Mouse (Mus musculus) kidney, adult 2 months (tissue): Measurements from ENCODE around the gene Ppp4r3a. TPM values are rescaled to one million over a fixed set of nuclear protein-coding genes. Genes with fewer than 3 reads are reported as not detected.
"Not testable (repeated sequence)": the region's sequence is repeated elsewhere in the genome, so short reads cannot be mapped to it uniquely, and the experiment has no call there.

Source experiments
- DNase-seq: peaks from one replicate; pipeline ENCODE4 v3.0.0; 2021
- H3K27ac ChIP-seq: fragments of 200-500 bp; 2 replicates; pipeline ENCODE4 v1.5.1; 2012; ENCODE audit warnings: low read depth, low read length, control low read depth, inconsistent platforms; ENCODE audit not compliant: insufficient read depth
- H3K27me3 ChIP-seq: fragments of 200-500 bp; replicated peaks from 2 replicates; pipeline ENCODE4 v1.6.1; 2012; ENCODE audit warnings: mild to moderate bottlenecking, moderate library complexity, low read length, inconsistent platforms; ENCODE audit not compliant: control insufficient read depth, insufficient read depth
- H3K36me3 ChIP-seq: fragments of 200-500 bp; 2 replicates; pipeline ENCODE4 v1.6.1; 2012; ENCODE audit warnings: mild to moderate bottlenecking, moderate library complexity, low read length, inconsistent platforms; ENCODE audit not compliant: control insufficient read depth, insufficient read depth
- H3K4me1 ChIP-seq: fragments of 200-500 bp; 2 replicates; pipeline ENCODE4 v1.6.1; 2011; ENCODE audit warnings: low read length; ENCODE audit not compliant: control insufficient read depth, insufficient read depth
- H3K4me3 ChIP-seq: fragments of 200-500 bp; 2 replicates; pipeline ENCODE4 v1.5.1; 2011; ENCODE audit warnings: mild to moderate bottlenecking, low read depth, low read length, control low read depth; ENCODE audit not compliant: insufficient read depth
- CTCF ChIP-seq: fragments of 200-500 bp; conservative IDR thresholded peaks from 2 replicates; pipeline ENCODE4 v1.5.1; 2011; ENCODE audit warnings: low read depth, mild to moderate bottlenecking, control low read depth, low read length, moderate library complexity, mixed read lengths; ENCODE audit not compliant: insufficient read depth, insufficient read length
- POLR2A ChIP-seq: fragments of 200-500 bp; IDR thresholded peaks from one replicate; pipeline ENCODE4 v1.6.1; 2011; ENCODE audit warnings: low read depth, low read length, control low read depth
- WGBS: fragments of 180-500 bp; shearing (Covaris S2); methylation state at CpG from one replicate; pipeline ENCODE4 v1.1.7; 2018; 5-methylcytosine and 5-hydroxymethylcytosine counted together
- polyA plus RNA-seq: library from polyadenylated mRNA; depleted of rRNA; stranded (reverse); fragments of >200 nt; gene quantifications from 2 replicates; pipeline ENCODE4 v1.2.3, GENCODE M21; 2012; rRNA removed

The Ppp4r3a gene
- polyA plus RNA-seq: 9.1 and 10.4 TPM in 2 replicates

- WGBS: under 1% methylated on average over 90 of the region's 90 CpGs
Observed at GRCm38 (mm10) chr12:101083076-101083838, at the start of gene Ppp4r3a. Gene Ppp4r3a, minus strand, starts transcription at chr12:101083702.

DNA sequence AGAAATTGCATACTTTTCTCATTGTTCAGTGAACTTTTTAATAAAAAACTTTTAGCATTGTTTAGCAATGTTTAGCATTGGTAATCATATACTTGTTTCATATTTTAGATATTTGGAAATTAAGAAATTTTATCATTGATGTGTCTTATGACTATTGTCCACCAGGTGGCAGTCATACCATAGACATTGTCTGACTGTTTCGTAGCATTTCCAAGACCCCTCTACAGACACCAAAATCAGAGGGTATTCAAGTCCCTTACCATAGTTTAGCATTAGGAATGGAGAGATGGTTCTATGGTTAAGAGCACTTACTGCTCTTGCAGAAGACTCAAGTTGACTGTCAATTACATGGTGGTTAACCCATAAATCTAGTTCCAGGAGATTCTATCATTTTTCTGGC is 39.5 kb upstream of the Ppp4r3a start:
- Histone ChIP-seq H3K27ac (no peak overlapping the region), H3K4me3 (no peak overlapping the region), H3K36me3 (no peaks in the 10 kb centered on the region), H3K4me1 (no peaks in the 10 kb centered on the region), H3K27me3 (no peaks in the 10 kb centered on the region)
- DNase-seq: no peak
- WGBS: 13% methylated on average over 1 of the region's 1 CpGs
- TF ChIP-seq CTCF (0 out of 2 replicates have a peak, but pooled peaks have one; percentile 9), POLR2A (no peak)

More at GRCm38 (mm10) chr12:101083076-101083838, at the start of gene Ppp4r3a:
- Histone ChIP-seq H3K27ac (peak within 1 kb of the TSS; percentile 97), H3K4me3 (peak within 1 kb of the TSS; percentile 100), H3K27me3 (no peaks in the 10 kb centered on the region), H3K36me3 (no peaks in the 10 kb centered on the region; the same call in 1 of the 2 replicates), H3K4me1 (peaks cover 9% of the 10 kb centered on the region)
- TF ChIP-seq POLR2A: peak; percentile 80
- TF ChIP-seq CTCF: no peak
- DNase-seq: peak; percentile 98

- not testable (repeated sequence) for DNase-seq, H3K4me3 ChIP-seq, H3K36me3 ChIP-seq, H3K27me3 ChIP-seq, H3K27ac ChIP-seq, H3K4me1 ChIP-seq
- WGBS: 67% methylated on average over 4 of the region's 4 CpGs
Observed at GRCm38 (mm10) chr12:101122066-101122465, 38.6 kb upstream of the Ppp4r3a start.

DNA sequence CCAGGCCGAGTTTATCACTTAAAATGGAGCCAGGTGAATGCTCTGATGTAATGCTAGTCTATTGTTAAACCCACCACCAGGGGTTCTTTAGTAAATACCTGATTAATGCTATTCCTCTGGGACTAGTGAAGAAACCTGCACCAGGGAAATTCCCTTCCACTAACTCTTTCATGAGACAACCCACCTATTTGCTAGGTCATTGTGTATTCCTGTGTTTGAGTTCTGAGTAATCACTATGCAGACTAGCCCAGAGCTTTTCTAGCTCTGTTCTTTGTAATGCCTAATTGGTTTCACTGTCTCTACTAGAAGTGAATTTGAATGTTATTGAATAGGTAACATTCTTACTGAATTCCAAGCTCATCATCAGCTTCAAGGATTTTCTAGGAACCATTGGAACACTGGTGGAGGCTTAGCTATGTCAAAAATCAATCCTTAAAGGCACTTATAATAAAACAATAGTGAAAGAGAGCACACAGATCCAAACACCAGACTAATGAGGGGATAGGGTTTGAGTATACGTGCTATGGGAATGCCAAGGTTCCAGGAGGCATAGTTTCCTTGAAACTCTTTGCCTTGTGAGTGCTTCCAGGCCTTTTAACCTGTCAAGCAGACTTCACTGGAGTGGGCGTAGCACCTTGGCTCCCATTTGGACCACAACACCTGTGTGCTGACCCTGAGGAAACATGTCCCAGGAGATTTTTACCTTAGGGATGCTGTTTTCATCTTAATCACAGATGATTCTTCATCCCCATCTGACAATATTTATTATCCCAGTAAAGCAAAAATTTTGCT is 26.5 kb upstream of the Ppp4r3a start:
- H3K36me3 ChIP-seq, H3K27me3 ChIP-seq, H3K4me1 ChIP-seq, H3K27ac ChIP-seq, DNase-seq, H3K4me3 ChIP-seq: not testable (repeated sequence)
- WGBS: 88% methylated on average over 3 of the region's 3 CpGs

- Histone ChIP-seq H3K27me3 (no peaks in the 10 kb centered on the region), H3K4me1 (no peaks in the 10 kb centered on the region), H3K4me3 (no peak overlapping the region), H3K27ac (no peak overlapping the region), H3K36me3 (no peaks in the 10 kb centered on the region)
- WGBS: 76% methylated on average over 1 of the region's 1 CpGs
- no peak for DNase-seq
- TF ChIP-seq POLR2A (no peak), CTCF (no peak)
Observed at GRCm38 (mm10) chr12:101107722-101108121, 24.2 kb upstream of the Ppp4r3a start.

GRCm38 (mm10) chr12:101105571-101105970 is 22.1 kb upstream of the Ppp4r3a start:
- Histone ChIP-seq H3K27me3 (no peaks in the 10 kb centered on the region), H3K4me1 (no peaks in the 10 kb centered on the region), H3K27ac (no peak overlapping the region), H3K36me3 (no peaks in the 10 kb centered on the region), H3K4me3 (no peak overlapping the region)
- WGBS: 41% methylated on average over 5 of the region's 5 CpGs
- DNase-seq: no peak
- TF ChIP-seq CTCF: no peak
- TF ChIP-seq POLR2A: no peak

GRCm38 (mm10) chr12:101102648-101103047 is 19.1 kb upstream of the Ppp4r3a start:
- peak; percentile 62 for DNase-seq
- Histone ChIP-seq H3K27me3 (no peaks in the 10 kb centered on the region), H3K4me1 (no peaks in the 10 kb centered on the region), H3K27ac (no peak overlapping the region), H3K4me3 (no peak overlapping the region), H3K36me3 (no peaks in the 10 kb centered on the region)
- TF ChIP-seq POLR2A: no peak
- TF ChIP-seq CTCF: peak; percentile 69
- WGBS: 70% methylated on average over 3 of the region's 3 CpGs

DNA sequence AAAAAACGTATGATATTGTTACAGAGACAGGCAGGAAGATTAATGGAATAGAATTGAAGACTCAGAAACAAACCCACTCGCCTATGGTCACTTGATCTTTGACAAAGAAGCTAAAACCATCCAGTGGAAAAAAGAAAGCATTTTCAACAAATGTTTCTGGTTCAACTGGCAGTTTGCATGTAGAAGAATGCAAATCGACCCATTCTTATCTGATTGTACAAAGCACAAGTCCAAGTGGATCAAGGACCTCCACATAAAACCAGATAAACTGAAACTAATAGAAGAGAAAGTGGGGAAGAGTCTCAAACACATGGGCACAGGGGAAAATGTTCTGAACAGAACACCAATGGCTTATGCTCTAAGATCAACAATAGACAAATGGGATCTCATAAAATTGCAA is 10.2 kb upstream of the Ppp4r3a start:
- not testable (repeated sequence) for H3K36me3 ChIP-seq, H3K4me3 ChIP-seq, H3K4me1 ChIP-seq, DNase-seq, H3K27ac ChIP-seq, H3K27me3 ChIP-seq
- WGBS: 49% methylated on average over 3 of the region's 3 CpGs
